Mouse (Mus musculus): ENCODE data around the gene App. TPM values are rescaled to one million over a fixed set of nuclear protein-coding genes. Genes with fewer than 3 reads are reported as not detected.

The App gene
- total and polyA plus RNA-seq, 2 experiments from 2014 or later = 433 to 493 TPM

DNA sequence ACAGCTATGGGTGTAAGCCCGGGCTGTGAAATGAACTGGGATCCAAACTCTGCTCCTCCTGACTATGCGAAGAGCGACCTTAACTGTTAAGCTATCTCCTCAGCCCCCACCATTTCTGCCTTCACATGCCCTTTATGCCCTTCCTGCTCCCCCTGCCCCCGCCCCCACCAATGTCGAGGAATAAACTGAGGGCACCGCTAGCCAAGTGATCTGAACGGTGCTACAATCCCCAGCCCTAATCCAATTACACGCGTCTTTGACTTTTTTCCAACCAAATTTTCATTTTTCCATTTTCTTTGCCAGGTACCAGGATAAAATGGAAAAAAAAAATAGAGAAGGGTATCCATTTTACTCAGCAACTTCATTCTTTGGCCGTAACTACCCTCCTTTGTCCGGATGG, 28.2 kb downstream of the App start:
- H3K4me2 ChIP-seq (ENCODE audit: low read depth) = no peak overlapping the region
- WGBS = 63% methylated on average over 11 of the region's 11 CpGs
- no peak for ATAC-seq

DNA sequence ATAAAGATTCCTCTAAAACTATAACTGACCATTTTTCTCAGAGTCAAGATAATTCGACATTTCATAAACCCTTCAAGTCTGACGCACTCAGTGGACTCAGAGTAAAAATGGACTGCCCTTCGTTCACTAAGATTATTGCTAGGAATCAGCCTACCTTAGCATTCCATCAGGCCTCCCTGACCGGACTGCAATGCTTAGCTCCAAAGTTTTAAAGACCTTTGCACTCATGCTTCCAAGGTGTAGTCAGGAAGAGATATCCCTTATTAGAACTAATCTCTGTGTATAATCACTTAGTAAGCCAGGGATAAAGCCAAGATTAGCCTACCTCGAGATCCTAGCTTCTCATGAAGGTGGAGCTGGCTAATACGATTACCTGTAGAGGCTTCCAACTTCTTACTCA, 29.2 kb downstream of the App start:
- Histone ChIP-seq H3K27ac (ENCODE audit: low read depth, low read length) (no peak overlapping the region), H3K4me2 (ENCODE audit: low read depth) (no peak overlapping the region), H3K9me3 (ENCODE audit: low read length) (no peaks in the 10 kb centered on the region), H3K9ac (no peak overlapping the region), H3K27me3 (ENCODE audit: insufficient read depth, low read length) (no peaks in the 10 kb centered on the region), H3K4me3 (ENCODE audit: low read depth, low read length) (no peak overlapping the region), H3K36me3 (ENCODE audit: insufficient read depth) (no peaks in the 10 kb centered on the region), H3K4me1 (ENCODE audit: insufficient read depth) (no peaks in the 10 kb centered on the region)
- no peak for TF ChIP-seq CTCF (IDR thresholded peaks at IDR 0.05; ENCODE audit: low read depth)
- DNase-seq (no peak), ATAC-seq (no peak)
- 91% methylated on average over 6 of the region's 6 CpGs for WGBS

More for the DNA sequence above, 28.2 kb downstream of the App start:
- no peak for DNase-seq
- no peak for TF ChIP-seq CTCF (IDR thresholded peaks at IDR 0.05; ENCODE audit: low read depth)
- no peaks in the 10 kb centered on the region for H3K36me3 ChIP-seq (ENCODE audit: insufficient read depth)
- H3K9ac ChIP-seq = no peak overlapping the region
- H3K27me3 ChIP-seq (ENCODE audit: insufficient read depth, low read length) = no peaks in the 10 kb centered on the region
- no peaks in the 10 kb centered on the region for H3K4me1 ChIP-seq (ENCODE audit: insufficient read depth)
- H3K9me3 ChIP-seq (ENCODE audit: low read length) = no peaks in the 10 kb centered on the region
- no peak overlapping the region for H3K27ac ChIP-seq (ENCODE audit: low read depth, low read length)
- H3K4me3 ChIP-seq (ENCODE audit: low read depth, low read length) = no peak overlapping the region

GRCm38 (mm10) chr16:85143863-85144262, 29.7 kb downstream of the App start:
- WGBS = 82% methylated on average over 3 of the region's 3 CpGs
- Histone ChIP-seq H3K4me3 (ENCODE audit: low read depth, low read length) (no peak overlapping the region), H3K4me2 (ENCODE audit: low read depth) (no peak overlapping the region), H3K9ac (no peak overlapping the region), H3K27ac (ENCODE audit: low read depth, low read length) (no peak overlapping the region), H3K27me3 (ENCODE audit: insufficient read depth, low read length) (no peaks in the 10 kb centered on the region), H3K9me3 (ENCODE audit: low read length) (no peaks in the 10 kb centered on the region), H3K4me1 (ENCODE audit: insufficient read depth) (no peaks in the 10 kb centered on the region), H3K36me3 (ENCODE audit: insufficient read depth) (no peaks in the 10 kb centered on the region)
- DNase-seq (no peak), ATAC-seq (no peak)
- TF ChIP-seq CTCF (IDR thresholded peaks at IDR 0.05; ENCODE audit: low read depth) = no peak

DNA sequence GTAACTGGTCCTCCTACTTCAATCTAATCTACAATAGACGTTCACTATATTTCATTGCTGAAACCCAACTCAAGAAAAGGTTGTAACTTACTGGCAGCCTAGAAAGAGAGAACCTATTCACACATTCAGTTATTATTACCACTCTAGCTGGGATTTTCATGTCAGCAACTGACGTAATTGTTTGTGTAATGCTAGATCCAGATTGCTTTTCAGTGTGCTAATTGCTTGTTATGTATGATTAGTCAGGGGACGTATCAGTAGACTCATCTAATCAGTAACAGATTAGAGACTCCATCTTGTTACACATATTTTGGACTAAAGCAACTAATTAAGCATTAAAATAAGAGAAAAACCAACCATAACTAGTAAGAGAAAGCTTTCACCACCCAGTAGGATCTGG, 30.4 kb downstream of the App start:
- Histone ChIP-seq H3K27me3 (ENCODE audit: insufficient read depth, low read length) (no peaks in the 10 kb centered on the region), H3K4me3 (ENCODE audit: low read depth, low read length) (no peak overlapping the region), H3K9me3 (ENCODE audit: low read length) (no peaks in the 10 kb centered on the region), H3K4me1 (ENCODE audit: insufficient read depth) (no peaks in the 10 kb centered on the region), H3K4me2 (ENCODE audit: low read depth) (no peak overlapping the region), H3K27ac (ENCODE audit: low read depth, low read length) (no peak overlapping the region), H3K36me3 (ENCODE audit: insufficient read depth) (no peaks in the 10 kb centered on the region), H3K9ac (no peak overlapping the region)
- no peak for TF ChIP-seq CTCF (IDR thresholded peaks at IDR 0.05; ENCODE audit: low read depth)
- 36% methylated on average over 3 of the region's 3 CpGs for WGBS
- no peak for ATAC-seq
- DNase-seq = no peak

DNA sequence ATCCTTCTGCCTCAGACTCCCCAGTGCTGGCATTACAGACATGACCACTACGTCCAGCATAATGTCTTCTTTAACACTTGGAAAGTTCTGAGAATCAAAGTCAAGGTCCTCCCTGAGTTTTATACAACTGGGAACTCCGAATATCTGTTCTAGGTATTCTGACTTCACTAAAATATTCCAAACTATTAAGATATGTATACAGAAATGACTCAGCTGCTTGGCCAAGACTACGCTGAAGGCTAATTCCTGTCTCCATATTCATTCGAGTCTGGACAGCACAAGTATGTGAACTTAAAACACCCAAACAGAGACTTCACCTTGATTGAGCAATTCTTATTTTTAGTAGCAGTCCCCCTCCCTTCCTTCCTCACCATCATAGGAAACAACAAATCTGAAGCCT, 32.2 kb downstream of the App start:
- no peaks in the 10 kb centered on the region for H3K27me3 ChIP-seq (ENCODE audit: insufficient read depth, low read length)
- no peaks in the 10 kb centered on the region for H3K36me3 ChIP-seq (ENCODE audit: insufficient read depth)
- no peak overlapping the region for H3K27ac ChIP-seq (ENCODE audit: low read depth, low read length)
- H3K4me1 ChIP-seq (ENCODE audit: insufficient read depth) = 0 out of 2 replicates have a peak, but pooled peaks cover 2% of the 10 kb centered on the region
- DNase-seq (no peak), ATAC-seq (no peak)
- no peak overlapping the region for H3K9ac ChIP-seq
- no peak for TF ChIP-seq CTCF (IDR thresholded peaks at IDR 0.05; ENCODE audit: low read depth)
- 95% methylated on average over 4 of the region's 4 CpGs for WGBS
- no peaks in the 10 kb centered on the region for H3K9me3 ChIP-seq (ENCODE audit: low read length)
- H3K4me2 ChIP-seq (ENCODE audit: low read depth) = no peak overlapping the region
- no peak overlapping the region for H3K4me3 ChIP-seq (ENCODE audit: low read depth, low read length)

DNA sequence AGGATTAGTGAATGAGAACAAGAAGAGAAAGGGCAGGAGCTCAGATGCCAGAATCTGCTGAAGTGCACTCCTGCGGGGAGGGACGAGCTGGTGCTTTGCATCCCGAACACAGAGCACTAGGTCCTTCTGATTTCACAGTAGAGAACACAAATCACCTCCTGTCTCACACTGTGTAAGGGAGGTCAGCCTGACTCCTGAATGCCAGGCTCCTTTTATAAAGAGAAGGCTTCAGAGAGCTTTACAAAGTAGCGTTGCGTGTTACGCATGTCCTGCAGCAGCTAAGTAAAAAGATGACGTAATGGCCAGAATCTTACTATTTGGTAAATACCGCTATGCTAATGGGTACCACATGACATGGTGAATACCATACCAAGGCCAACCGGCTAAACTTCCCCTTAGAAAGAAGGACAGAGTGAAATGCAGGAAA, 34.4 kb downstream of the App start:
- no peak for DNase-seq
- 32% methylated on average over 9 of the region's 9 CpGs for WGBS
- no peaks in the 10 kb centered on the region for H3K27me3 ChIP-seq (ENCODE audit: insufficient read depth, low read length)
- H3K9me3 ChIP-seq (ENCODE audit: low read length) = no peaks in the 10 kb centered on the region
- no peak for TF ChIP-seq CTCF (IDR thresholded peaks at IDR 0.05; ENCODE audit: low read depth)
- H3K36me3 ChIP-seq (ENCODE audit: insufficient read depth) = no peaks in the 10 kb centered on the region
- no peak overlapping the region for H3K9ac ChIP-seq
- H3K4me3 ChIP-seq (ENCODE audit: low read depth, low read length) = no peak overlapping the region
- peak; percentile 54; the same call in 1 of the 2 replicates for ATAC-seq
- H3K27ac ChIP-seq (ENCODE audit: low read depth, low read length) = no peak overlapping the region
- H3K4me2 ChIP-seq (ENCODE audit: low read depth) = no peak overlapping the region
- 0 out of 2 replicates have a peak, but pooled peaks cover 2% of the 10 kb centered on the region for H3K4me1 ChIP-seq (ENCODE audit: insufficient read depth)

DNA sequence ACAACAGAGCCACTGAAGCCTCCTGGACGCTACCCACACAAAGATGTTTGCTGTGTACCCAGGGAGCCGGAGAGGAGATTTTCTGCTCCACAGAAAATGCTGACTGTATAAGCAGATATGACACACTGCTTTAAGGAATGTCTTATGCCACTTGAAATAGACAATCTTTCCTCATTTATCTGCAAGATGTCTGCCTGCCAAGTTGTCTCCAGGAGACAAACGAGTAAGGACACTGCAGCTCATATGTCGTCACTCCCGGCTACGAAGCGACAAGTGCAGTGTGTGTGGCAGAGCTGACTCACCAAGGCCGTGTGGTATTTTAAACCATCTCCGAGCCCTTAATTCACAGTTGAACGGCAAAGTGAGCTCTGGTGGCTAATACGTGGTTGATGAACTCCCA, 36.2 kb downstream of the App start:
- ATAC-seq (peak; percentile 84), DNase-seq (peak; percentile 52)
- no peak overlapping the region for H3K9ac ChIP-seq
- no peak for TF ChIP-seq CTCF (IDR thresholded peaks at IDR 0.05; ENCODE audit: low read depth)
- H3K4me2 ChIP-seq (ENCODE audit: low read depth) = no peak overlapping the region
- H3K4me1 ChIP-seq (ENCODE audit: insufficient read depth) = 0 out of 2 replicates have a peak, but pooled peaks cover 2% of the 10 kb centered on the region
- no peak overlapping the region for H3K4me3 ChIP-seq (ENCODE audit: low read depth, low read length)
- 0 out of 2 replicates have a peak overlapping the region, but pooled peaks have one; percentile 4 for H3K27ac ChIP-seq (ENCODE audit: low read depth, low read length)
- WGBS = 52% methylated on average over 11 of the region's 11 CpGs
- H3K27me3 ChIP-seq (ENCODE audit: insufficient read depth, low read length) = no peaks in the 10 kb centered on the region
- no peaks in the 10 kb centered on the region for H3K36me3 ChIP-seq (ENCODE audit: insufficient read depth)
- H3K9me3 ChIP-seq (ENCODE audit: low read length) = no peaks in the 10 kb centered on the region

Data from forebrain, postnatal 0 days (tissue).